Mouse (Mus musculus): ENCODE results near the gene Sbf2. TPM values are rescaled to one million over a fixed set of nuclear protein-coding genes. Genes with fewer than 3 reads are reported as not detected.

Sbf2 gene
- polyA plus RNA-seq, 1 experiment from 2014 or later = 48.8 TPM

DNA sequence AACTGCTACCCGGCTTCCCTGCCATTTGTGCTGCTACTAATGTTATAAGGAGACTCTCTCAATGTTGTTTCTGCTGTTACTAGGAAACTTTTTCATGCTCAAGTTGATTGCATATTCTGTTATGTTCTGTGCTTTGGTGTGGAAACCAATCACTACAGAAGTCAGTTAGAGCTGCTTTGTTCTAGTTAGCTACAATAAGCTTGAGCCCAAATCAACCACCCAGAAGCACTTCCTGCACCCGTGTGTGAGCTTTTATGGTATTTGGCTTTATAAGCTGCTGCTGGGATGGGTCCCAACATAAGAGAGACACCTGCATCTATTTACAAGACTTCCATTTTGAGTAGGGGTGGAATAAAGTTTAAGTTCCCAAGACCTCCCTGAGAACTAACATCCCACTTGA lies 260.8 kb downstream of the Sbf2 start:
- Histone ChIP-seq H3K27ac (ENCODE audit: low read length) (no peak overlapping the region), H3K27me3 (ENCODE audit: control insufficient read depth, insufficient read depth, low read length) (no peaks in the 10 kb centered on the region), H3K4me3 (ENCODE audit: low read depth, low read length) (no peak overlapping the region), H3K9me3 (ENCODE audit: control insufficient read depth, low read depth, low read length) (no peaks in the 10 kb centered on the region), H3K9ac (replicated peaks; ENCODE audit: low read depth, low read length) (no peak overlapping the region), H3K36me3 (ENCODE audit: control insufficient read depth, insufficient read depth, low read length) (peaks cover 6% of the 10 kb centered on the region), H3K4me2 (replicated peaks; ENCODE audit: low read depth, low read length) (no peak overlapping the region), H3K4me1 (ENCODE audit: control insufficient read depth, insufficient read depth, low read length) (no peaks in the 10 kb centered on the region)
- 73% methylated on average over 2 of the region's 2 CpGs for WGBS
- ATAC-seq (ENCODE audit: insufficient number of reproducible peaks, insufficient read depth, low FRiP score, low read depth) = no peak

- Histone ChIP-seq H3K27me3 (ENCODE audit: control insufficient read depth, insufficient read depth, low read length) (no peaks in the 10 kb centered on the region), H3K36me3 (ENCODE audit: control insufficient read depth, insufficient read depth, low read length) (peaks cover 6% of the 10 kb centered on the region; the same call in 1 of the 2 replicates), H3K4me2 (replicated peaks; ENCODE audit: low read depth, low read length) (no peak overlapping the region), H3K4me3 (ENCODE audit: low read depth, low read length) (no peak overlapping the region), H3K4me1 (ENCODE audit: control insufficient read depth, insufficient read depth, low read length) (no peaks in the 10 kb centered on the region), H3K9ac (replicated peaks; ENCODE audit: low read depth, low read length) (no peak overlapping the region), H3K9me3 (ENCODE audit: control insufficient read depth, low read depth, low read length) (no peaks in the 10 kb centered on the region), H3K27ac (ENCODE audit: low read length) (no peak overlapping the region)
- WGBS = 92% methylated on average over 1 of the region's 1 CpGs
- ATAC-seq (ENCODE audit: insufficient number of reproducible peaks, insufficient read depth, low FRiP score, low read depth) = no peak
Observed at GRCm38 (mm10) chr7:110347250-110347649, 267.5 kb downstream of the Sbf2 start.

GRCm38 (mm10) chr7:110337601-110338000 lies 277.1 kb downstream of the Sbf2 start:
- H3K9ac ChIP-seq (replicated peaks; ENCODE audit: low read depth, low read length) = no peak overlapping the region
- no peaks in the 10 kb centered on the region for H3K9me3 ChIP-seq (ENCODE audit: control insufficient read depth, low read depth, low read length)
- H3K4me3 ChIP-seq (ENCODE audit: low read depth, low read length) = no peak overlapping the region
- H3K4me2 ChIP-seq (replicated peaks; ENCODE audit: low read depth, low read length) = no peak overlapping the region
- no peak overlapping the region for H3K27ac ChIP-seq (ENCODE audit: low read length)
- H3K36me3 ChIP-seq (ENCODE audit: control insufficient read depth, insufficient read depth, low read length) = peaks cover 20% of the 10 kb centered on the region
- no peaks in the 10 kb centered on the region for H3K4me1 ChIP-seq (ENCODE audit: control insufficient read depth, insufficient read depth, low read length)
- H3K27me3 ChIP-seq (ENCODE audit: control insufficient read depth, insufficient read depth, low read length) = no peaks in the 10 kb centered on the region
- 79% methylated on average over 4 of the region's 4 CpGs for WGBS
- no peak for ATAC-seq (ENCODE audit: insufficient number of reproducible peaks, insufficient read depth, low FRiP score, low read depth)

DNA sequence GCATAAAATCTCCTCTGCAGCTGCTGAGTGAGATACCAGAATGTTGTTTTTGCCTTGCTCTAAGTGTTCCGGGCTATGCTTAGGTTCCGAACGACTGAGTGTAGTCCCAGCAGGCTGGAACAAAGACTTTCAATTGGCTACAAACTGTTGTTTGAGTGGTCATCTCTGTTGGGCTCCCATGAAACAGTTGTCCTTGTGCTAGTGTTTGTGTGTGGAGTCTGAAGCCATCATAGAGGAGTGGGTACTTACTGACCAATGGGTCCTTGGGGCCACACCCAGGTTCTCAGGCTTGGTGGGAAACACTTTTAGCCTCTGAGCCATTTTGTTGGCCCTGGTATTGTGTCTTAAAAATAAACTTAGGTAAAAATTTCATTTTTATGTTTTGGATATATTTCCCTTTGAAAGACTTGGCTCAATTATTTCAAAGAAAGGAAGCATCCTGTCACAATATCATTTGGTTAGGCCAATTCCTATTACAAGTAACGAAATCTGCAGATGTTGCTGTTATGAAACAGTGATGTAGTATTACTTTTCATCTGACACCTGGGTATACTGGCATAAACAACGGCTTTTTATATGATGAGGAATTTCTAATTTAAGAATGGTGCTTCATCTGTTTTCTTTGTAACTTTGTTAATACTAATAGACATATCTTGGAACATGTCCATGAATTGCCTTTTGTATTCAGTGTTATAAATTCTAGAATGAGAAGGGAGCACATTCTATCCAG lies 289.2 kb downstream of the Sbf2 start:
- 93% methylated on average over 5 of the region's 5 CpGs for WGBS
- H3K9me3 ChIP-seq (ENCODE audit: control insufficient read depth, low read depth, low read length) = no peaks in the 10 kb centered on the region
- H3K36me3 ChIP-seq (ENCODE audit: control insufficient read depth, insufficient read depth, low read length) = peaks cover 49% of the 10 kb centered on the region
- H3K27ac ChIP-seq (ENCODE audit: low read length) = no peak overlapping the region
- H3K27me3 ChIP-seq (ENCODE audit: control insufficient read depth, insufficient read depth, low read length) = no peaks in the 10 kb centered on the region
- H3K4me3 ChIP-seq (ENCODE audit: low read depth, low read length) = no peak overlapping the region
- no peak for ATAC-seq (ENCODE audit: insufficient number of reproducible peaks, insufficient read depth, low FRiP score, low read depth)
- H3K4me2 ChIP-seq (replicated peaks; ENCODE audit: low read depth, low read length) = no peak overlapping the region
- H3K4me1 ChIP-seq (ENCODE audit: control insufficient read depth, insufficient read depth, low read length) = no peaks in the 10 kb centered on the region
- no peak overlapping the region for H3K9ac ChIP-seq (replicated peaks; ENCODE audit: low read depth, low read length)

DNA sequence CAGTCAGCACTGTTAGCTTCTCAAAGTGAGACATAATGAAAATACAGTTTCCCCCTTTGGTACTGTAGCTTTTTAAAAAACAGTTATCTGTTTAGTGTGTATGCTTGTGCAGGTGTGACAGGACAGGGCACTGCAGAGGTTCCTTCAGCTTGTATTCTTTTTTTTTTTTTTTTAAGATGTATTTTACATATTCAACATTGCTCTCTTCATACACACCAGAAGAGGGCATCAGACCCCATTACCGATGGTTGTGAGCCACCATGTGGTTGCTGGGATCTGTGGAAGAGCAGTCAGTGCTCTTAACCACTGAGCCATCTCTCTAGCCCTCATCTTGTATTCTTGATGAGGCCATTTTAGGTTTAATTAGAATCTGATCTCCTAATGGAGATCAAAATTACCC lies 289.9 kb downstream of the Sbf2 start:
- H3K9ac ChIP-seq (replicated peaks; ENCODE audit: low read depth, low read length) = no peak overlapping the region
- no peak overlapping the region for H3K27ac ChIP-seq (ENCODE audit: low read length)
- no peak for ATAC-seq (ENCODE audit: insufficient number of reproducible peaks, insufficient read depth, low FRiP score, low read depth)
- H3K9me3 ChIP-seq (ENCODE audit: control insufficient read depth, low read depth, low read length) = no peaks in the 10 kb centered on the region
- peaks cover 49% of the 10 kb centered on the region for H3K36me3 ChIP-seq (ENCODE audit: control insufficient read depth, insufficient read depth, low read length)
- WGBS = 94% methylated on average over 1 of the region's 1 CpGs
- H3K4me1 ChIP-seq (ENCODE audit: control insufficient read depth, insufficient read depth, low read length) = no peaks in the 10 kb centered on the region
- H3K4me2 ChIP-seq (replicated peaks; ENCODE audit: low read depth, low read length) = no peak overlapping the region
- no peaks in the 10 kb centered on the region for H3K27me3 ChIP-seq (ENCODE audit: control insufficient read depth, insufficient read depth, low read length)
- H3K4me3 ChIP-seq (ENCODE audit: low read depth, low read length) = no peak overlapping the region

DNA sequence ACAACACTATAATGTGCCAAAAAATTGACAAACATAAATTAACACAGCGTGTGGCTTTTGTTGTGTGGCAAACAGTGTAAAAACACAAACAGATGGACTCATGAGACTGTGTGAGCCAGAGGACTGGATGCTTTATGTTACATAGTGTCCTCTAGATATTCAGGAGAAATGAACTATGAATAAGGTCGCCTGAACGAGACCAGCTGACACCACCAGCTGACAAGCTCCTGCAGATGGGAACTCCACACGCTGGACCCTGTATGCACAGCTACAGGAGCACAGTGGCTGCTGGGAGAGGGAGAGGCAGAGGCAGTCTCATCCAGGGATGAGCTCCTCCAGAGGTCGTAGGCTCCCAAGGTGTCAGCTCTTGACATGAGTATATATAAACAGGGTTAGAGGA lies 293.6 kb downstream of the Sbf2 start:
- Histone ChIP-seq H3K4me2 (replicated peaks; ENCODE audit: low read depth, low read length) (no peak overlapping the region), H3K9me3 (ENCODE audit: control insufficient read depth, low read depth, low read length) (no peaks in the 10 kb centered on the region), H3K4me3 (ENCODE audit: low read depth, low read length) (no peak overlapping the region), H3K9ac (replicated peaks; ENCODE audit: low read depth, low read length) (no peak overlapping the region), H3K36me3 (ENCODE audit: control insufficient read depth, insufficient read depth, low read length) (peaks cover 29% of the 10 kb centered on the region), H3K27ac (ENCODE audit: low read length) (no peak overlapping the region), H3K4me1 (ENCODE audit: control insufficient read depth, insufficient read depth, low read length) (no peaks in the 10 kb centered on the region), H3K27me3 (ENCODE audit: control insufficient read depth, insufficient read depth, low read length) (no peaks in the 10 kb centered on the region)
- 74% methylated on average over 5 of the region's 5 CpGs for WGBS
- ATAC-seq (ENCODE audit: insufficient number of reproducible peaks, insufficient read depth, low FRiP score, low read depth) = no peak

GRCm38 (mm10) chr7:110318971-110319519 lies 295.7 kb downstream of the Sbf2 start:
- Histone ChIP-seq H3K9ac (replicated peaks; ENCODE audit: low read depth, low read length) (no peak overlapping the region), H3K4me1 (ENCODE audit: control insufficient read depth, insufficient read depth, low read length) (no peaks in the 10 kb centered on the region), H3K9me3 (ENCODE audit: control insufficient read depth, low read depth, low read length) (no peaks in the 10 kb centered on the region), H3K4me3 (ENCODE audit: low read depth, low read length) (no peak overlapping the region), H3K4me2 (replicated peaks; ENCODE audit: low read depth, low read length) (no peak overlapping the region), H3K36me3 (ENCODE audit: control insufficient read depth, insufficient read depth, low read length) (peaks cover 28% of the 10 kb centered on the region), H3K27ac (ENCODE audit: low read length) (no peak overlapping the region), H3K27me3 (ENCODE audit: control insufficient read depth, insufficient read depth, low read length) (no peaks in the 10 kb centered on the region)
- WGBS = 61% methylated on average over 6 of the region's 6 CpGs
- no peak for ATAC-seq (ENCODE audit: insufficient number of reproducible peaks, insufficient read depth, low FRiP score, low read depth)

DNA sequence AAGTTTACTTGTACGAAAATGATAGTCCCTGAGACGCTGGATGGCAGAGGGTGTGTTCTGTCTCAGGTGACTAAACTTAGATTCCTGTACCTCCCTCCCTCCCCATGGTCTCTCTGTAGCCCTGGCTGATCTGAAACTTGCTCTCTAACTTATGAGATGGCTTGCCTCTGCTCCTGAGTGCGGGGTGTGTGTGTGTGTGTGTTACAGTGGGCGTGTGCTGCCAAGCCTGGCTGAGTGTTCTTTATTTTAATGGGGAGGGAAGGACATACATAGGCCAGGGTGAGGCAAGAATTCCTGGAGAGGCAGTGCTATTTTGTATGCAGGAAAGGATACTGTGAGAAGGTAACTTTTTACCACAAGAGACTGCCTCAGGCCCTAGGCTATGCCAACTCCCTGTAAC lies 297.3 kb downstream of the Sbf2 start:
- WGBS = 88% methylated on average over 4 of the region's 4 CpGs
- H3K36me3 ChIP-seq (ENCODE audit: control insufficient read depth, insufficient read depth, low read length) = peaks cover 33% of the 10 kb centered on the region

DNA sequence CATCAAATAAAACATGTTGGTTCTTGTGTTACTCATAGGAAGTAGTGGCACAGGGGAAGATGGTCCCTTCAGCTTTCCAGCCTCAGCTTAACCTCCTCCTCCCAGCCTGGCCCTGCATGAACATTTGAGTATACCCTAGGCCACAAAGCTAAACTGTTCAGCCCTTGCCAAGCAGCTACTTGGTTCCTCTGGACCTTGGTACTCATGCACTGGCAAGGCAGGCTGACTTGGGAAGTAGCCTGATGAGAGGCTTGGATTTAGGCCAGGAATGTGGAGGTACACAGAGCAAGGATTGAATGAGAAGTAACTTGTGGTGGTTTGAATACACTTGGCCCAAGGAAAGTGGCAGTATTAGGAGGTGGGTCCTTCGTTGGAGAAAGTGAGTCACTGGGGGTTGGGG lies 299.4 kb downstream of the Sbf2 start:
- Histone ChIP-seq H3K4me1 (ENCODE audit: control insufficient read depth, insufficient read depth, low read length) (no peaks in the 10 kb centered on the region), H3K4me2 (replicated peaks; ENCODE audit: low read depth, low read length) (no peak overlapping the region), H3K36me3 (ENCODE audit: control insufficient read depth, insufficient read depth, low read length) (peaks cover 43% of the 10 kb centered on the region), H3K4me3 (ENCODE audit: low read depth, low read length) (no peak overlapping the region), H3K27me3 (ENCODE audit: control insufficient read depth, insufficient read depth, low read length) (no peaks in the 10 kb centered on the region), H3K27ac (ENCODE audit: low read length) (no peak overlapping the region), H3K9me3 (ENCODE audit: control insufficient read depth, low read depth, low read length) (no peaks in the 10 kb centered on the region), H3K9ac (replicated peaks; ENCODE audit: low read depth, low read length) (no peak overlapping the region)
- 100% methylated on average over 1 of the region's 1 CpGs for WGBS
- ATAC-seq (ENCODE audit: insufficient number of reproducible peaks, insufficient read depth, low FRiP score, low read depth) = no peak

More for the DNA sequence above, 297.3 kb downstream of the Sbf2 start:
- H3K9me3 ChIP-seq (ENCODE audit: control insufficient read depth, low read depth, low read length) = no peaks in the 10 kb centered on the region
- no peak overlapping the region for H3K4me2 ChIP-seq (replicated peaks; ENCODE audit: low read depth, low read length)
- H3K4me3 ChIP-seq (ENCODE audit: low read depth, low read length) = no peak overlapping the region
- no peak for ATAC-seq (ENCODE audit: insufficient number of reproducible peaks, insufficient read depth, low FRiP score, low read depth)
- no peak overlapping the region for H3K27ac ChIP-seq (ENCODE audit: low read length)
- no peaks in the 10 kb centered on the region for H3K4me1 ChIP-seq (ENCODE audit: control insufficient read depth, insufficient read depth, low read length)
- H3K27me3 ChIP-seq (ENCODE audit: control insufficient read depth, insufficient read depth, low read length) = no peaks in the 10 kb centered on the region
- H3K9ac ChIP-seq (replicated peaks; ENCODE audit: low read depth, low read length) = no peak overlapping the region
